ENCODE assay signal across 8 mouse cellular contexts in genomic region chr16:17200121-17200952, GRCm38 (mm10). TPM values are rescaled to one million over a fixed set of nuclear protein-coding genes. Genes with fewer than 3 reads are reported as not detected.
DNase-seq lines count a peak whose midpoint lies in the region; ATAC-seq and TF ChIP-seq lines count a peak whose summit lies in the region.

No protein-coding gene starts in this region.

- H3K4me1 ChIP-seq in lung, embryonic 16.5 days (replicated peaks; ENCODE audit: control insufficient read depth, insufficient read depth, low read length) = peaks cover 11% of the 10 kb centered on the region
- H3K4me1 ChIP-seq in bone marrow, adult 2 months (ENCODE audit: control insufficient read depth, insufficient read depth, low read length) = peaks cover 2% of the 10 kb centered on the region
- H3K4me1 ChIP-seq in heart, embryonic 15.5 days (replicated peaks) = peaks cover 13% of the 10 kb centered on the region
- H3K4me1 ChIP-seq in liver, postnatal 0 days (ENCODE audit: insufficient read depth) = peaks cover 17% of the 10 kb centered on the region

- no peaks in the 10 kb centered on the region for H3K36me3 ChIP-seq in lung, embryonic 16.5 days (ENCODE audit: control insufficient read depth, insufficient read depth, low read length)
- H3K36me3 ChIP-seq in heart, embryonic 15.5 days = no peaks in the 10 kb centered on the region
- 0 out of 2 replicates have a peak, but pooled peaks cover 3% of the 10 kb centered on the region for H3K36me3 ChIP-seq in liver, postnatal 0 days (replicated peaks; ENCODE audit: insufficient read depth, low read length)

- ATAC-seq in lung, embryonic 16.5 days (ENCODE audit: low read depth) = 0 out of 2 replicates have a peak, but pooled peaks have one; percentile 4
- ATAC-seq in heart, embryonic 15.5 days (replicated peaks; ENCODE audit: insufficient number of reproducible peaks, insufficient read depth, low FRiP score, low read depth) = no peak
- ATAC-seq in liver, postnatal 0 days = no peak

- peak overlapping the region; percentile 99 for H3K4me3 ChIP-seq in lung, embryonic 16.5 days (ENCODE audit: low read length)
- peak overlapping the region; percentile 94 for H3K4me3 ChIP-seq in bone marrow, adult 2 months (replicated peaks; ENCODE audit: control insufficient read depth, low read depth, low read length)
- peak overlapping the region; percentile 78 for H3K4me3 ChIP-seq in heart, embryonic 15.5 days
- H3K4me3 ChIP-seq in liver, postnatal 0 days (ENCODE audit: low read depth, low read length) = peak overlapping the region; percentile 86

- H3K4me2 ChIP-seq in lung, embryonic 16.5 days (ENCODE audit: low read depth, low read length) = peak overlapping the region; percentile 84
- H3K4me2 ChIP-seq in heart, embryonic 15.5 days = peak overlapping the region; percentile 71
- peak overlapping the region; percentile 75 for H3K4me2 ChIP-seq in liver, postnatal 0 days (ENCODE audit: low read depth, low read length)

- peak overlapping the region; percentile 100 for H3K9ac ChIP-seq in lung, embryonic 16.5 days (ENCODE audit: low read length)
- peak overlapping the region; percentile 93 for H3K9ac ChIP-seq in heart, embryonic 15.5 days
- H3K9ac ChIP-seq in liver, postnatal 0 days (replicated peaks) = peak overlapping the region; percentile 95

- 2% methylated on average over 24 of the region's 24 CpGs for WGBS in lung, embryonic 16.5 days
- WGBS in bone marrow, adult 2 months = under 1% methylated on average over 24 of the region's 24 CpGs
- WGBS in heart, embryonic 15.5 days = 3% methylated on average over 24 of the region's 24 CpGs
- 1% methylated on average over 24 of the region's 24 CpGs for WGBS in liver, postnatal 0 days (ENCODE audit: insufficient replicate concordance)

- no peaks in the 10 kb centered on the region for H3K27me3 ChIP-seq in lung, embryonic 16.5 days (ENCODE audit: control insufficient read depth, insufficient read depth, low read depth, low read length)
- H3K27me3 ChIP-seq in heart, embryonic 15.5 days = no peaks in the 10 kb centered on the region
- H3K27me3 ChIP-seq in liver, postnatal 0 days (ENCODE audit: insufficient read depth, low read length) = no peaks in the 10 kb centered on the region

- no peaks in the 10 kb centered on the region for H3K9me3 ChIP-seq in lung, embryonic 16.5 days (ENCODE audit: control insufficient read depth, low read length)
- H3K9me3 ChIP-seq in heart, embryonic 15.5 days (replicated peaks) = no peaks in the 10 kb centered on the region
- H3K9me3 ChIP-seq in liver, postnatal 0 days (ENCODE audit: low read length) = no peaks in the 10 kb centered on the region

- no peak for TF ChIP-seq POLR2A in bone marrow, adult 2 months (IDR thresholded peaks at IDR 0.05; ENCODE audit: borderline replicate concordance, control insufficient read depth, low read depth, low read length)

- TF ChIP-seq EP300 in liver, postnatal 0 days (IDR thresholded peaks at IDR 0.05; ENCODE audit: low read depth) = no peak

- DNase-seq in lung, postnatal 36 days = no peak
- DNase-seq in liver, postnatal 0 days = no peak
- DNase-seq in urinary bladder, postnatal 14 days (ENCODE audit: low spot score) = no peak
- no peak for DNase-seq in testis, postnatal 14 days (ENCODE audit: low spot score)
- no peak for DNase-seq in cerebellum, adult 11 months

- peak overlapping the region; percentile 76 for H3K27ac ChIP-seq in lung, embryonic 16.5 days (ENCODE audit: low read length)
- H3K27ac ChIP-seq in bone marrow, adult 2 months (ENCODE audit: control insufficient read depth, insufficient read depth, low read depth, low read length, poor library complexity) = peak overlapping the region; percentile 58
- H3K27ac ChIP-seq in heart, embryonic 15.5 days = peak overlapping the region; percentile 73
- peak overlapping the region; percentile 82 for H3K27ac ChIP-seq in liver, postnatal 0 days (ENCODE audit: low read depth)

- TF ChIP-seq CTCF in bone marrow, adult 2 months (IDR thresholded peaks at IDR 0.05; ENCODE audit: control insufficient read depth, insufficient read depth, low read length) = no peak
- no peak for TF ChIP-seq CTCF in liver, postnatal 0 days (IDR thresholded peaks at IDR 0.05; ENCODE audit: low read depth)

RNA-seq across cellular contexts. Expression of gene Ube2l3, which starts 2.1 kb away (rescaled TPM):
- polyA plus RNA-seq in lung, embryonic 16.5 days (2015; fragmentation: Nextera tagmentation; extraction: Ambion mirVana) = 330 and 339 TPM in 2 replicates
- 70.5 and 97.7 TPM in 2 replicates for polyA plus RNA-seq in bone marrow, adult 2 months (2011; ENCODE audit: insufficient read depth, insufficient read length, low replicate concordance, missing spikeins)
- 255 and 264 TPM in 2 replicates for polyA plus RNA-seq in heart, embryonic 15.5 days (2015; fragmentation: Nextera tagmentation; extraction: Ambion mirVana)
- 147 and 149 TPM in 2 replicates for polyA plus RNA-seq in liver, postnatal 0 days (2015; fragmentation: Nextera tagmentation; extraction: Ambion mirVana)

RNA-seq across cellular contexts. Expression of gene Rimbp3, which starts 8.1 kb away (rescaled TPM):
- polyA plus RNA-seq in lung, embryonic 16.5 days (2015; fragmentation: Nextera tagmentation; extraction: Ambion mirVana) = 0.16 and 0.20 TPM in 2 replicates
- not detected in 2 replicates for polyA plus RNA-seq in bone marrow, adult 2 months (2011; ENCODE audit: insufficient read depth, insufficient read length, low replicate concordance, missing spikeins)
- 0.13 and 0.30 TPM in 2 replicates for polyA plus RNA-seq in heart, embryonic 15.5 days (2015; fragmentation: Nextera tagmentation; extraction: Ambion mirVana)
- polyA plus RNA-seq in liver, postnatal 0 days (2015; fragmentation: Nextera tagmentation; extraction: Ambion mirVana) = 0.02 TPM in 1 of 2 replicates, not detected in the other

RNA-seq across cellular contexts. Expression of gene Hic2, which starts 33.0 kb away (rescaled TPM):
- 4.1 and 4.5 TPM in 2 replicates for polyA plus RNA-seq in lung, embryonic 16.5 days (2015; fragmentation: Nextera tagmentation; extraction: Ambion mirVana)
- polyA plus RNA-seq in bone marrow, adult 2 months (2011; ENCODE audit: insufficient read depth, insufficient read length, low replicate concordance, missing spikeins) = 1.2 and 3.5 TPM in 2 replicates
- 3.2 and 4.0 TPM in 2 replicates for polyA plus RNA-seq in heart, embryonic 15.5 days (2015; fragmentation: Nextera tagmentation; extraction: Ambion mirVana)
- polyA plus RNA-seq in liver, postnatal 0 days (2015; fragmentation: Nextera tagmentation; extraction: Ambion mirVana) = 1.4 and 1.6 TPM in 2 replicates

RNA-seq across cellular contexts. Expression of gene Ccdc116, which starts 53.3 kb away (rescaled TPM):
- 0.20 and 0.44 TPM in 2 replicates for polyA plus RNA-seq in lung, embryonic 16.5 days (2015; fragmentation: Nextera tagmentation; extraction: Ambion mirVana)
- polyA plus RNA-seq in bone marrow, adult 2 months (2011; ENCODE audit: insufficient read depth, insufficient read length, low replicate concordance, missing spikeins) = 0.61 and 1.8 TPM in 2 replicates
- polyA plus RNA-seq in heart, embryonic 15.5 days (2015; fragmentation: Nextera tagmentation; extraction: Ambion mirVana) = 0.16 and 0.34 TPM in 2 replicates
- 0.12 and 0.13 TPM in 2 replicates for polyA plus RNA-seq in liver, postnatal 0 days (2015; fragmentation: Nextera tagmentation; extraction: Ambion mirVana)

RNA-seq across cellular contexts. Expression of gene Ydjc, which starts 55.9 kb away (rescaled TPM):
- 6.1 and 6.2 TPM in 2 replicates for polyA plus RNA-seq in lung, embryonic 16.5 days (2015; fragmentation: Nextera tagmentation; extraction: Ambion mirVana)
- 2.9 and 5.4 TPM in 2 replicates for polyA plus RNA-seq in bone marrow, adult 2 months (2011; ENCODE audit: insufficient read depth, insufficient read length, low replicate concordance, missing spikeins)
- polyA plus RNA-seq in heart, embryonic 15.5 days (2015; fragmentation: Nextera tagmentation; extraction: Ambion mirVana) = 4.5 and 6.6 TPM in 2 replicates
- polyA plus RNA-seq in liver, postnatal 0 days (2015; fragmentation: Nextera tagmentation; extraction: Ambion mirVana) = 2.3 and 3.4 TPM in 2 replicates
